Mouse (Mus musculus) lung, postnatal 0 days (tissue): ENCODE data around the gene Cnr2. TPM values are rescaled to one million over a fixed set of nuclear protein-coding genes. Genes with fewer than 3 reads are reported as not detected.

Source experiments
- ATAC-seq: fragments of 200-750 bp; cut with Nextera tagmentation; 2 replicates; pipeline ENCODE4 v1.8.0; 2017; ENCODE audit warnings: moderate library complexity
- DNase-seq: peaks from one replicate; pipeline ENCODE4 v3.0.0-alpha.2; 2016; ENCODE audit warnings: low spot score
- H3K27ac ChIP-seq: fragments of 300-500 bp; sonication (generic); 2 replicates; pipeline ENCODE4 v1.5.1; 2014; ENCODE audit warnings: antibody characterized with exemption, mild to moderate bottlenecking, low read length, mixed read lengths
- H3K27me3 ChIP-seq: fragments of 300-500 bp; sonication (generic); replicated peaks from 2 replicates; pipeline ENCODE4 v1.6.1; 2014; ENCODE audit warnings: low read length, mixed read lengths; ENCODE audit not compliant: insufficient read depth
- H3K36me3 ChIP-seq: fragments of 300-500 bp; sonication (generic); 2 replicates; pipeline ENCODE4 v1.6.1; 2014; ENCODE audit warnings: low read length, mixed read lengths; ENCODE audit not compliant: insufficient read depth
- H3K4me1 ChIP-seq: fragments of 300-500 bp; sonication (generic); 2 replicates; pipeline ENCODE4 v1.6.1; 2014; ENCODE audit warnings: antibody characterized with exemption, low read depth, low read length, mixed read lengths; ENCODE audit not compliant: insufficient read depth
- H3K4me2 ChIP-seq: fragments of 300-500 bp; sonication (generic); replicated peaks from 2 replicates; pipeline ENCODE4 v1.6.1; 2014; ENCODE audit warnings: low read depth, mild to moderate bottlenecking, low read length, moderate library complexity, mixed read lengths
- H3K4me3 ChIP-seq: fragments of 300-500 bp; sonication (generic); 2 replicates; pipeline ENCODE4 v1.5.1; 2014; ENCODE audit warnings: low read depth, low read length
- H3K9ac ChIP-seq: fragments of 300-500 bp; sonication (generic); replicated peaks from 2 replicates; pipeline ENCODE4 v1.6.1; 2014; ENCODE audit warnings: low read depth, mild to moderate bottlenecking
- H3K9me3 ChIP-seq: fragments of 300-500 bp; sonication (generic); 2 replicates; pipeline ENCODE4 v1.6.1; 2016; ENCODE audit warnings: low read length, mixed read lengths
- CTCF ChIP-seq: IDR thresholded peaks from 2 replicates; pipeline ENCODE4 v1.5.1; 2016; ENCODE audit warnings: antibody characterized with exemption, mild to moderate bottlenecking
- EP300 ChIP-seq: IDR thresholded peaks from 2 replicates; pipeline ENCODE4 v1.6.1; 2016; ENCODE audit warnings: antibody characterized with exemption, mild to moderate bottlenecking, control low read depth
- WGBS: fragments of 180-500 bp; shearing (Covaris S2); extraction: QIAGEN DNeasy Blood & Tissue Kit; methylation state at CpG from one replicate; pipeline ENCODE4 v1.1.7; 2014; 5-methylcytosine and 5-hydroxymethylcytosine counted together
- polyA plus RNA-seq: library from polyadenylated mRNA; unstranded; fragments of >200 nt; fragmentation: Nextera tagmentation; extraction: Ambion mirVana; gene quantifications from 2 replicates; pipeline ENCODE4 v1.2.1, GENCODE M21; 2015

The Cnr2 gene
- polyA plus RNA-seq, 1 experiment from 2014 or later: 1.9 TPM

DNA sequence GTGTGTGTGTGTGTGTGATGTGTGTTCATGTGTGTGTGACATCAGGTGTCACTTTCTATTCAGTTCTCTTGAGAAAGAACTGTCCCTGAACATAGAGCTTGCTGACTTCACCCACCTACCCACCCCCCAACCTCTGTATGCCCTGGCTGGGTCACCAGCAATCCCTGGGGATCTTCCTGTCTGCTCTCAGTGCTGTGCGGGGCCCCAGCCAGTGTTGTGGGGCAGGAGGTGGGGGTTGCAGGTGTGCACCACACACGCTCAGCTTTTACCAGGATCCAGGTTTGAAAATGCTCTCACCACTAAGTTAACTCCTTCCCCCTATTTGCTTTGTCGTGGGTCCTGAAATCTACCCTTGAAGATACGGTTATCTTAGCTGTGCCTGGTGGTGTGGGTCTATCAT is 9.0 kb upstream of the Cnr2 start:
- TF ChIP-seq EP300: no peak
- no peak for TF ChIP-seq CTCF
- DNase-seq (no peak), ATAC-seq (no peak)
- no peaks in the 10 kb centered on the region for H3K9me3 ChIP-seq
- peaks cover 6% of the 10 kb centered on the region; the same call in 1 of the 2 replicates for H3K4me1 ChIP-seq
- H3K36me3 ChIP-seq: no peaks in the 10 kb centered on the region
- WGBS: 71% methylated on average over 4 of the region's 4 CpGs
- no peak overlapping the region for H3K27ac ChIP-seq
- no peak overlapping the region for H3K9ac ChIP-seq
- no peaks in the 10 kb centered on the region for H3K27me3 ChIP-seq
- H3K4me3 ChIP-seq: no peak overlapping the region
- no peak overlapping the region for H3K4me2 ChIP-seq

DNA sequence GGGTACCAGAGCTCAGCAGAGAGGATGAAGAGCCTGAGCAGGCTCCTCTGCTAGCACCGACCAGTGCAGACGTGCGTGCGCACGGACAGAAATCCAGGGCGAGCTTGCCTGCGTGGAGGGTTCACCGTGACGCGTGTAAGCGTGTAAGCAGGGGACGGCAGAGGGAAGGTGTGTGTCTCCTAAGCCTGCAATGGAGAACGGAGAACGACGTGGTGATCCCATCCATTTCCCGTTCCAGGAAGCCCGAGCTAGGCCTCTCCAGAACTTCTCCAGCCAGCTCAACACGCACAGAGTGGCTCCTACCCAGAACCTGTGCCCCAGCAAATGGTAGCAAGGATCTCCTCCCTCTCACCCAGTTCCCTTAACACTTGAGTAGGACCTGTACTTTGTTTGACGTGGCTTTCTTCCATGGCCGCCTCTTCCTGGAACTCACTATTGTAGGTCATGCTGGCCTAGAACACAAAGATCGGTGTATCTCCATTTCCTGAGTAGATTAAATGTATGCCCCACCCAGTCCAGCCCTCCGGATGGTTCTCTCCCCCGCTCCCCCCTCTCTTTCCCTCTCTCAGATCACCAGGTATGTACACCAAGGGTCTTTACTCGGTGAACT is 6.6 kb upstream of the Cnr2 start:
- TF ChIP-seq EP300: no peak
- no peak for TF ChIP-seq CTCF
- WGBS: 86% methylated on average over 24 of the region's 24 CpGs

DNA sequence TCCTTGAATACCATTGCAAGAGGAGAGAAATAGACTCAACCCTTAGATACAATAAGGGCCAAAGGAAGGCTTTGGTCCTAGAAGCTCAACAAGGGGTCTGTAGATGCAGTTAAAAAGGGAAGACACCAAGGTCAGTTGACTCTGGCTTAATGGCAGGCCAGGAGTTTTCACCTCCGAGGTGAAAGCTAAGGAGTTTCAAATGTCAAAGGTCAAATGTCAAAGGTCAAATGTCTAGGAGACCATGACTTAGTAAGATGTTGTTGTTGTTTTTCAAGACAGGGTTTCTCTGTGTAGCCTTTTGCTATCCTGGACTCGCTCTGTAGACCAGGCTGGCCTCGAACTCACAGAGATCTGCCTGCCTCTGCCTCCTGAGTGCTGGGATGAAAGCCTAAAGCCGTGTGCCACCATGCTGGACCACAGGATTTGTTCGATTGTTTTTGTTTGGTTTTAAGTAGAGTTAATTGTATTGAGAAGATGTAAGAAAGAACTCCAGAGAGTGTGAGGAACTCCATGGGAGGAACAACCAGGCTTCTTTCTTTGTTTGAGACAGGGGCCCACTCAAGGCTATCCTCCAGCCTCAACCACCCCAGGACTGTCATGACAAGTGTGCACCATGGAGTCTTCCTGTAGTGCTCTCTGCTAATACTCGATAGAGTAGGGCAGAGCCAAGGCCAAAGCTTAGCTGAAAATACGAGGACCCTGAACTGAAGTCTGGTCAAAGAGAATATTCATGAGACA is 5.9 kb upstream of the Cnr2 start:
- 80% methylated on average over 7 of the region's 7 CpGs for WGBS

More for the DNA sequence above, 6.6 kb upstream of the Cnr2 start:
- no peak for DNase-seq
- H3K4me3 ChIP-seq: no peak overlapping the region
- no peak overlapping the region for H3K9ac ChIP-seq
- no peak overlapping the region for H3K27ac ChIP-seq
- no peak overlapping the region for H3K4me2 ChIP-seq
- H3K36me3 ChIP-seq: no peaks in the 10 kb centered on the region
- H3K4me1 ChIP-seq: peaks cover under 1% of the 10 kb centered on the region; the same call in 1 of the 2 replicates
- H3K27me3 ChIP-seq: no peaks in the 10 kb centered on the region
- H3K9me3 ChIP-seq: no peaks in the 10 kb centered on the region
- no peak for ATAC-seq

DNA sequence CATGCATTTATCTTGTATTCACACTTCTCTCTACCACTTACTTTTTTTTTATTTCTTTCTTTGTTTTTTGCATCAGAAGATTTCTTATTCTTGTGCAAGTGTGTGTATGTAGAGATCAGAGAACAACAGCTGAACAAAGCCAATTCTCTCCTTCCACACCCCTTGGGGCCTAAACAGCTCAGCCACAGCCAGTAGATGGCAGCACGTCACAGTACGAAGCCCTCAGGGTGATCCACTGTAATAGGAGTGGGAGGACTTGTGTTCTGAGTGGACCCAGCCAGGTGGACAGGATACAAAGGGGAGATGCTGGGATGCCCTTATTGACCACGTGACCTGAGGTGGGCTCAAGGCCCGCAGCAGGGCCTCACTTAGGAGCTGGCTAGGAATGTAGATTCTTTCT is 5.3 kb upstream of the Cnr2 start:
- no peaks in the 10 kb centered on the region for H3K27me3 ChIP-seq
- TF ChIP-seq EP300: no peak
- TF ChIP-seq CTCF: peak; percentile 95
- peak; percentile 90 for DNase-seq
- no peak overlapping the region for H3K27ac ChIP-seq
- H3K9ac ChIP-seq: no peak overlapping the region
- H3K4me2 ChIP-seq: no peak overlapping the region
- H3K36me3 ChIP-seq: no peaks in the 10 kb centered on the region
- no peaks in the 10 kb centered on the region for H3K9me3 ChIP-seq
- H3K4me3 ChIP-seq: no peak overlapping the region
- ATAC-seq: peak; percentile 94
- H3K4me1 ChIP-seq: no peaks in the 10 kb centered on the region
- 3% methylated on average over 4 of the region's 4 CpGs for WGBS

More for the DNA sequence above, 5.9 kb upstream of the Cnr2 start:
- Histone ChIP-seq H3K4me2 (no peak overlapping the region), H3K27me3 (no peaks in the 10 kb centered on the region), H3K4me1 (no peaks in the 10 kb centered on the region), H3K27ac (no peak overlapping the region), H3K36me3 (no peaks in the 10 kb centered on the region), H3K9me3 (no peaks in the 10 kb centered on the region), H3K4me3 (no peak overlapping the region), H3K9ac (no peak overlapping the region)
- ATAC-seq: no peak
- DNase-seq: no peak
- TF ChIP-seq CTCF (no peak), EP300 (no peak)

DNA sequence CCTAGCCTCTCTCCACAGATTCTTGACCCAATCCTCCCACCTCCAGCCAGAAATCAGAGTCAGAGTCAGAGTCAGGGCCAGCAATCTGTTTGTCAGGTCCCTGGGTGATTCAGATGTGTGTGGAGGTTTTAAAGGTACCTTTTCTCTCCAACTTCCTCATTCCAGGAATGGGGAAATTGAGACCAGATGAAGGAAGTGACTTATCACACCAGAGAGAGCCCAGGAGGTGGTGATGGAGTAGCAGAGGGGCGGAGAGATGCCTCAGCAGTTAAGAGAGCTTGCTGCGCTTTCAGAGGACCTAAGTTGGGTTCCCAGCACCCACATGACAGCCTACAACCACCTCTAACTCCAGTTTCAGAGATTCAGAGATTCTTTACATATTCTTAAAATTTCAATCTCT is 3.7 kb upstream of the Cnr2 start:
- DNase-seq: no peak
- no peaks in the 10 kb centered on the region for H3K9me3 ChIP-seq
- TF ChIP-seq CTCF: no peak
- no peak for TF ChIP-seq EP300
- ATAC-seq: no peak
- no peaks in the 10 kb centered on the region for H3K4me1 ChIP-seq
- 78% methylated on average over 2 of the region's 2 CpGs for WGBS
- H3K4me3 ChIP-seq: no peak overlapping the region
- no peaks in the 10 kb centered on the region for H3K36me3 ChIP-seq
- no peaks in the 10 kb centered on the region for H3K27me3 ChIP-seq
- H3K27ac ChIP-seq: no peak overlapping the region
- H3K4me2 ChIP-seq: no peak overlapping the region
- H3K9ac ChIP-seq: no peak overlapping the region

DNA sequence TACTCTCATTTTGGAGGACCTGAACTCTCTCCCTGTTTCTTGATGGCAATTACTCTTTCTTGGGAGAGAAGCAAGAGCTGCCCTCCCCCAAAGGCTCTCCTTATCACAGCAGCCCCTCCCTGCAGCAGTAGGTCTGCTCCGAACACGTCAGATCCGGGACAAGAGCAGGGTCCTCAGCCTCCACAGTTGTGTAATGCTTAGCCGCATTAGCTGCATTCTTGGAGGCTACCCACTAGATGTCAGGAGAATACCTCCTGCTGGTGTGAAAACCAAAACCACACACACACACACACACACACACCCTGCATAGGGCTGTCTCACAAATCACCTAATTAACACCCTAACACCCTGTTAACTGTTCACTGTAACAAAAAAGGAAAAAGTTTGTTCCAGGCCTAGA is 2.3 kb upstream of the Cnr2 start:
- Histone ChIP-seq H3K27ac (no peak overlapping the region), H3K4me1 (no peaks in the 10 kb centered on the region), H3K9ac (no peak overlapping the region), H3K9me3 (no peaks in the 10 kb centered on the region), H3K27me3 (no peaks in the 10 kb centered on the region), H3K4me3 (no peak overlapping the region), H3K4me2 (no peak overlapping the region), H3K36me3 (no peaks in the 10 kb centered on the region)
- DNase-seq (peak; percentile 46), ATAC-seq (peak; percentile 23; the same call in 1 of the 2 replicates)
- no peak for TF ChIP-seq EP300
- peak; percentile 54 for TF ChIP-seq CTCF
- WGBS: 33% methylated on average over 4 of the region's 4 CpGs
